Mouse (Mus musculus) effector memory CD4-positive, alpha-beta T cell, adult 5 months (primary cell): ENCODE data around the gene Selenoo. TPM values are rescaled to one million over a fixed set of nuclear protein-coding genes. Genes with fewer than 3 reads are reported as not detected.

Experiments used
- polyA plus RNA-seq: library from polyadenylated mRNA; unstranded; fragments of 100-300 nt; shearing (Covaris generic); gene quantifications from one replicate; pipeline ENCODE4 v1.2.1, GENCODE M21; 2017

Selenoo gene
- 26.0 TPM for polyA plus RNA-seq

GRCm38 (mm10) chr15:89088607-89089247 is at the start of gene Selenoo:
TSS of gene Selenoo (plus strand) at chr15:89089084.

GRCm38 (mm10) chr15:89059161-89059931 is 29.5 kb upstream of the Selenoo start, which contains the start of gene Panx2:
TSS of gene Panx2 (plus strand) at chr15:89059734.

GRCm38 (mm10) chr15:89074613-89075477 is 14.0 kb upstream of the Selenoo start, which contains the start of gene Trabd:
TSS of gene Trabd (plus strand) at chr15:89075124.

GRCm38 (mm10) chr15:89122649-89123366 is 33.9 kb downstream of the Selenoo start, which contains the start of gene Tubgcp6:
TSS of gene Tubgcp6 (minus strand) at chr15:89123112.

GRCm38 (mm10) chr15:89128382-89129350 is 39.8 kb downstream of the Selenoo start, which contains the start of gene Hdac10:
TSS of gene Hdac10 (minus strand) at chr15:89128700.

GRCm38 (mm10) chr15:89140659-89141252 is 51.9 kb downstream of the Selenoo start, which contains the start of gene Mapk12:
TSS of gene Mapk12 (minus strand) at chr15:89140703.

GRCm38 (mm10) chr15:89149271-89150040 is 60.6 kb downstream of the Selenoo start, which contains the start of gene Mapk11:
TSS of gene Mapk11 (minus strand) at chr15:89149628.

Other genes with a start within 250 kb of the Selenoo start
- 137 TPM for gene Pim3, start 226.9 kb upstream of the Selenoo start, polyA plus RNA-seq
- not detected for gene Ttll8, start 134.7 kb upstream of the Selenoo start, polyA plus RNA-seq
- gene Mlc1, start 110.1 kb upstream of the Selenoo start, polyA plus RNA-seq, result not detected
- not detected for gene Mov10l1, start 106.2 kb upstream of the Selenoo start, polyA plus RNA-seq
- gene Panx2, start 29.4 kb upstream of the Selenoo start, polyA plus RNA-seq, result not detected
- 55.0 TPM for gene Trabd, start 14.0 kb upstream of the Selenoo start, polyA plus RNA-seq
- gene Tubgcp6, start 34.0 kb downstream of the Selenoo start, polyA plus RNA-seq, result 21.5 TPM
- gene Hdac10, start 39.6 kb downstream of the Selenoo start, polyA plus RNA-seq, result 33.4 TPM
- gene Mapk12, start 51.6 kb downstream of the Selenoo start, polyA plus RNA-seq, result 6.1 TPM
- 34.8 TPM for gene Mapk11, start 60.5 kb downstream of the Selenoo start, polyA plus RNA-seq
- gene Plxnb2, start 91.7 kb downstream of the Selenoo start, polyA plus RNA-seq, result 0.76 TPM
- gene Dennd6b, start 107.4 kb downstream of the Selenoo start, polyA plus RNA-seq, result 42.0 TPM
- gene Ppp6r2, start 122.5 kb downstream of the Selenoo start, polyA plus RNA-seq, result 14.2 TPM
- gene Sbf1, start 226.2 kb downstream of the Selenoo start, polyA plus RNA-seq, result 140 TPM
- not detected for gene Adm2, start 233.6 kb downstream of the Selenoo start, polyA plus RNA-seq
- gene Miox, start 245.3 kb downstream of the Selenoo start, polyA plus RNA-seq, result not detected